Mouse (Mus musculus) lung, postnatal 25 days (tissue): ENCODE measurements around the gene Slc32a1.
A peak's percentile ranks its signal among the peaks of the same experiment; 100 is the strongest.

Experiments
- DNase-seq: peaks from one replicate; pipeline ENCODE4 v3.0.0; 2022; ENCODE audit warnings: low spot score

Slc32a1 gene

GRCm38 (mm10) chr2:158610488-158611325 is at the start of gene Slc32a1:
Gene Slc32a1 (plus strand): TSS chr2:158610767.
- DNase-seq = no peak

GRCm38 (mm10) chr2:158560801-158561200 is 49.8 kb upstream of the Slc32a1 start:
- DNase-seq = no peak

- DNase-seq = no peak
Observed at GRCm38 (mm10) chr2:158561371-158562144, 49.0 kb upstream of the Slc32a1 start.

- DNase-seq = peak; percentile 25
Observed at GRCm38 (mm10) chr2:158570421-158571081, 40.0 kb upstream of the Slc32a1 start.

GRCm38 (mm10) chr2:158579979-158580378 is 30.6 kb upstream of the Slc32a1 start:
- no peak for DNase-seq

GRCm38 (mm10) chr2:158584621-158585358 is 25.8 kb upstream of the Slc32a1 start:
- DNase-seq = peak; percentile 2

- DNase-seq = no peak
Observed at GRCm38 (mm10) chr2:158588524-158589271, 21.9 kb upstream of the Slc32a1 start.

- DNase-seq = no peak
Observed at GRCm38 (mm10) chr2:158590495-158590894, 20.1 kb upstream of the Slc32a1 start.

- no peak for DNase-seq
Observed at GRCm38 (mm10) chr2:158591286-158591685, 19.3 kb upstream of the Slc32a1 start.

GRCm38 (mm10) chr2:158593371-158593770 is 17.2 kb upstream of the Slc32a1 start:
- DNase-seq = no peak

- no peak for DNase-seq
Observed at GRCm38 (mm10) chr2:158595103-158595502, 15.5 kb upstream of the Slc32a1 start.

- no peak for DNase-seq
Observed at GRCm38 (mm10) chr2:158595577-158595976, 15.0 kb upstream of the Slc32a1 start.

GRCm38 (mm10) chr2:158596803-158597202 is 13.8 kb upstream of the Slc32a1 start:
- DNase-seq = no peak

GRCm38 (mm10) chr2:158600517-158600916 is 10.1 kb upstream of the Slc32a1 start:
- DNase-seq = no peak

GRCm38 (mm10) chr2:158601326-158601725 is 9.2 kb upstream of the Slc32a1 start:
- no peak for DNase-seq

GRCm38 (mm10) chr2:158602663-158603062 is 7.9 kb upstream of the Slc32a1 start:
- DNase-seq = no peak

- no peak for DNase-seq
Observed at GRCm38 (mm10) chr2:158606511-158606964, 4.0 kb upstream of the Slc32a1 start.

GRCm38 (mm10) chr2:158609681-158610080 is 886 bp upstream of the Slc32a1 start:
- no peak for DNase-seq

GRCm38 (mm10) chr2:158611326-158611719 is 756 bp downstream of the Slc32a1 start:
- DNase-seq = no peak

- no peak for DNase-seq
Observed at GRCm38 (mm10) chr2:158611726-158612670, 1.4 kb downstream of the Slc32a1 start.
